Mouse (Mus musculus) induced T-regulatory cell, adult 2 months (primary cell): Measurements from ENCODE around the gene Spag7.
A peak's percentile ranks its signal among the peaks of the same experiment; 100 is the strongest.

Experiments used
- DNase-seq: peaks from one replicate; pipeline ENCODE4 v3.0.0-alpha.2; 2012; ENCODE audit warnings: low read depth

Gene Spag7

GRCm38 (mm10) chr11:70655571-70656455, 13.4 kb downstream of the Spag7 start:
- DNase-seq = peak; percentile 85

GRCm38 (mm10) chr11:70654923-70655570, 14.2 kb downstream of the Spag7 start:
- peak; percentile 91 for DNase-seq

GRCm38 (mm10) chr11:70654198-70654922, 14.9 kb downstream of the Spag7 start, which contains the start of gene Pfn1:
Pfn1 (minus strand) TSS chr11:70654644.
- peak; percentile 95 for DNase-seq

GRCm38 (mm10) chr11:70653345-70654197, 15.6 kb downstream of the Spag7 start:
- DNase-seq = peak; percentile 87

- DNase-seq = no peak
These were observed 16.3 kb downstream of the Spag7 start for GRCm38 (mm10) chr11:70652884-70653344.

GRCm38 (mm10) chr11:70652029-70652883, 17.0 kb downstream of the Spag7 start:
- DNase-seq = peak; percentile 62

GRCm38 (mm10) chr11:70651391-70651790, 17.8 kb downstream of the Spag7 start:
- DNase-seq = peak; percentile 72

- DNase-seq = peak; percentile 88
These were observed 18.7 kb downstream of the Spag7 start for GRCm38 (mm10) chr11:70650322-70651175.

GRCm38 (mm10) chr11:70649185-70649734, 20.0 kb downstream of the Spag7 start:
- DNase-seq = peak; percentile 47

GRCm38 (mm10) chr11:70648512-70648911, 20.7 kb downstream of the Spag7 start:
- peak; percentile 77 for DNase-seq

- DNase-seq = no peak
These were observed 21.3 kb downstream of the Spag7 start for GRCm38 (mm10) chr11:70647716-70648420.

GRCm38 (mm10) chr11:70646691-70647650, 22.2 kb downstream of the Spag7 start, which contains the start of the genes Rnf167 and Slc25a11:
Rnf167 (plus strand) TSS chr11:70647235.
Slc25a11 (minus strand) TSS chr11:70647479.
- DNase-seq = peak; percentile 100

- no peak for DNase-seq
These were observed 23.0 kb downstream of the Spag7 start for GRCm38 (mm10) chr11:70646259-70646555.

- DNase-seq = no peak
These were observed 23.6 kb downstream of the Spag7 start for GRCm38 (mm10) chr11:70645461-70646258.

GRCm38 (mm10) chr11:70644564-70645103, 24.6 kb downstream of the Spag7 start:
- no peak for DNase-seq

GRCm38 (mm10) chr11:70643051-70643450, 26.2 kb downstream of the Spag7 start:
- no peak for DNase-seq
